Mouse (Mus musculus) olfactory bulb, adult 2 months (tissue): ENCODE measurements around the gene Dio1. TPM values are rescaled to one million over a fixed set of nuclear protein-coding genes. Genes with fewer than 3 reads are reported as not detected.

Experiments
- H3K27ac ChIP-seq: fragments of 200-500 bp; 2 replicates; pipeline ENCODE4 v1.5.1; 2012; ENCODE audit warnings: low read depth, low read length; ENCODE audit not compliant: insufficient read depth
- H3K4me1 ChIP-seq: fragments of 200-500 bp; 2 replicates; pipeline ENCODE4 v1.6.1; 2012; ENCODE audit warnings: low read length; ENCODE audit not compliant: control insufficient read depth, insufficient read depth
- H3K4me3 ChIP-seq: fragments of 200-500 bp; 2 replicates; pipeline ENCODE4 v1.5.1; 2012; ENCODE audit warnings: mild to moderate bottlenecking, low read depth, low read length, moderate library complexity; ENCODE audit not compliant: insufficient read depth
- CTCF ChIP-seq: fragments of 200-500 bp; IDR thresholded peaks from 2 replicates; pipeline ENCODE4 v1.5.1; 2012; ENCODE audit warnings: low read depth, mild to moderate bottlenecking, low read length, moderate library complexity; ENCODE audit not compliant: insufficient read depth
- POLR2A ChIP-seq: fragments of 200-500 bp; IDR thresholded peaks from 2 replicates; pipeline ENCODE4 v1.6.1; 2012; ENCODE audit warnings: mild to moderate bottlenecking, low read depth, low read length, moderate library complexity; ENCODE audit not compliant: insufficient read depth
- WGBS: fragments of 180-500 bp; shearing (Covaris S2); methylation state at CpG from one replicate; pipeline ENCODE4 v1.1.7; 2018; 5-methylcytosine and 5-hydroxymethylcytosine counted together
- polyA plus RNA-seq: library from polyadenylated mRNA; stranded (reverse); fragments of >200 nt; gene quantifications from 2 replicates; pipeline ENCODE4 v1.2.4, GENCODE M21; 2012; ENCODE audit warnings: low replicate concordance; ENCODE audit not compliant: missing spikeins, insufficient read depth, insufficient read length

Gene Dio1
- polyA plus RNA-seq: not detected in 2 replicates

DNA sequence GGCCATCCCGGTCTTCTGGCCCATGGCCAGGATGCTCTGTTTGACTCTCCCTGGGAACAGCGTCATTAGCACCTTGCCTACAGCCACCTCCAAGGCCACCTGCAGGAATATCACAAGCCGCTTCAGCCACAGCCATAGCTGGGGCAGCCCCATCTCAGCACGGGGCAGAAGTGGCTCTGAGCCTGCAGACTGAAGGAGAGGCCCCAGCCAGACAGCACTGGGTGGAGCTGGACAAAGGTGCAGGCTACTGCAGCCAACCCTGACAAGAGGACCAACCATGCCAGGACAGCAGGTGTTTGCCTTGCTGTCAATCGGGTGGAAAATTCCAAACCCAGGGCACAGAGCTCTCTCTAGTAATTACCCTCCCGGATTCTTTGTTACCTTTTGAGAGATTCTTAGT lies at the start of gene Dio1:
Gene Dio1 (minus strand): TSS at position 204 of the 400 bp plus-strand sequence.
- no peak within 1 kb of the TSS for H3K27ac ChIP-seq
- TF ChIP-seq CTCF (no peak), POLR2A (no peak)
- WGBS: 49% methylated on average over 6 of the region's 6 CpGs
- H3K4me3 ChIP-seq: no peak within 1 kb of the TSS
- H3K4me1 ChIP-seq: no peaks in the 10 kb centered on the region

DNA sequence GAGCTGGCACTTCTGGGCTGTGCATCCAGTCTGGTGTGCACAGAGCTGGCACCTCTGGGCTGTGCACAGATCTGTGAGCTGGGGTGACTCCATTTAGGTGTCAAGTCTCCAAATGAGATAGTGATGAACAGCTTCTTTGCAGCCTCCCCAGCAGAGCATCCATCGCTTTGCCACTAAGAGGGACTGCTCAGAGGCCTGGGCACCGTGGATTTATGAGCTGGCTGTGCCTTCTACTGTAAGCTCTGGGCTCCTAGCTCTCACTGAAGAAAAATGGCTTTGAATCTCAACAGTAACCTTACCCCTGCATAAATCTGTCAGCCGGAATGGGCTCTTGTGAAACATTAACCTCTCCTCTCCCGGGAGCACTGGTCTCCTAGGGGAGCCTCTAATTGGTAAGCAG lies 47.6 kb upstream of the Dio1 start:
- Histone ChIP-seq H3K4me3 (no peak overlapping the region), H3K27ac (no peak overlapping the region), H3K4me1 (no peaks in the 10 kb centered on the region)
- 61% methylated on average over 4 of the region's 4 CpGs for WGBS
- TF ChIP-seq CTCF (no peak), POLR2A (no peak)

DNA sequence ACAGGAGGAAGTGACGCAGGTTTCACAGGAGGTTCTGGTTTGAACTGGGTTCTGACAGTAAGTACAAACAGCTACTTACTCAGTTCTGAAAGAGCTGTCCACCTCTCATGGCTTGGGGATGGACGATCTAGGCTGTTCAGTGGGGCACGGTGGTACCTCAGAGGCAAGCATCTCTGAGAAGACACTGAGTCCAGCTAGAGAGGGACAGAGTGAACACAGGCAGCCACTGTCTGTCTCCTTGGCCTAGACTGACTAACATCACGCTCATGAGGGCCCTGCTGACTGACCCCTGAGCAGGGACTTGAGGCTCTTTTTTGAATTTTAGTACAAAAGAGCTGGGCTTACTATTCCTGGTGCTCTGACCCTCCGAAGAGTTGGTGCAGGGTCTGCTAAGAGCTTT lies 47.2 kb upstream of the Dio1 start:
- 90% methylated on average over 5 of the region's 5 CpGs for WGBS
- H3K27ac ChIP-seq: no peak overlapping the region
- no peak for TF ChIP-seq CTCF
- no peak overlapping the region for H3K4me3 ChIP-seq
- no peaks in the 10 kb centered on the region for H3K4me1 ChIP-seq

DNA sequence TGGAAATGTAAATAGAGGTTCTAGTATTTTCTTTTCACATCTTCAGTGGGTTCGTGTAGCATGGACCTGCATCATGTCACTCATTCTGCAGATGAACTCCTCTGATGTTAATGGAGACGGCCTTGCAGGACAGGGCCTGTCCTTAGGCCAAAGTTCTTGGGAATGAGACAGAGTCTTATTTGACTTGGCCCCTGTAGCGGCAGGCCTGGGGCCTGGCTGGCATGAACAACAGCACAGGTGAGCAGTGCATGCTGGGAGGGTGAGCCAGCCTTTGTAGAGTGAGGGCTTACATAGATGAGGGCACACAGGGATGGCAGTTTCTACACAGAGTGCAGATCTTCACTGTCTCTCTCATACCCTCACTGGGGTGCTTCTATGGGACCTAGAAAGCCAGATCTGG lies 46.6 kb upstream of the Dio1 start:
- Histone ChIP-seq H3K4me1 (peaks cover 5% of the 10 kb centered on the region), H3K27ac (no peak overlapping the region), H3K4me3 (no peak overlapping the region)
- 96% methylated on average over 3 of the region's 3 CpGs for WGBS
- no peak for TF ChIP-seq POLR2A
- TF ChIP-seq CTCF: no peak

DNA sequence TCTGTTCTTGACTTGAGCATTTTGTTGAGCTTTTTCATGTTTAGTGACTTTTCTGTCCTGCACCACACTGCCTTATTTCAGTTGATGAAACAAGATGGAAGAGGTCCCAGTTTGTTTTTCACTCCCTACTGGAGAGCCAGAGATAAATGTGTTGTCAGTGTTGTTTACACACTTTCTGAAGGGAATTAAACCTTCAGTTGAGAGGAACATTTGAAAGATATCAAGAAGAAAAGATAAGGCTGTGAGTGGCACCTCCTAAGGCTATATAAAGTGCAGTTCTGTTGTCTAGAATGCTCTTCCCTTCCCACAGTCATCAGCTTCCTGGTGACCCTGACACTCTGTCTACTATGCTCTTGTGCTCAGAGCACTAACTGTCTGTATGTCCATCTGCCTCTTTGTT lies 44.4 kb upstream of the Dio1 start:
- TF ChIP-seq CTCF (no peak), POLR2A (no peak)
- no peak overlapping the region for H3K4me3 ChIP-seq
- peaks cover 7% of the 10 kb centered on the region for H3K4me1 ChIP-seq
- no peak overlapping the region for H3K27ac ChIP-seq

DNA sequence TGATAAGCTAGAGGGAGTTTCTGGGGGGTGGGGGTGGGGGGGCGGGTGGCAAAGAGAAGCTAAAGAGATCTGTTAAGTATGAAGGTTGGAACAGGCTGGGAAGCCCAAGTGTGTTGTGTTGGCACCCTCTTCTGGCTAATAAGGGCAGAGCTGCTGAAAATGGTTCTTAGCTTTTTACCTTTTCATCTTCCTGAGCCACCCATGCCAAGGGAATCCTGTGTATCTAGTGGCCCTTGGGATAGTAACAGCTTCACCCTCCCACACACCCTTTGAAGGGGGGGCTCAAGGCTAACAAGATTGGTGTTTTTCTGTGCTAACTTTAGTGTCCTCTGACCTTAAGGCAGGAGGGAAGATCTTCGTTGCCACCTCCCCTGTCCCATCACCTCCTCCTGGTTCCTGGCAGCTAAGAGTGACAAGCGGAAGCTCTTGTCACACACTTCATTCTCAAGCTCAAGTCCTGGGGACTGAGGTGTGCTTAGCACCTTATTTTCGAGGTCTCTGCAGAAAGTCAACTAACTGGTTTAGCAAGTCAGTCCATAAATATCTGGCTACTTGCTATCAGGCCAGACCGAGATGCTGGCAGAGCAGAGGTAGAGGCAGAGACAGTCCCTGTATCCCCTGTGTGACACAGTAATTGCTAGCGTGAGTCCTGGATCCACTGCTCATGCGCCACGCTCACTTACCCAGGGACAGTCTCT lies 42.5 kb upstream of the Dio1 start:
- Histone ChIP-seq H3K27ac (no peak overlapping the region), H3K4me3 (no peak overlapping the region), H3K4me1 (peaks cover 11% of the 10 kb centered on the region)
- 79% methylated on average over 8 of the region's 8 CpGs for WGBS
- no peak for TF ChIP-seq POLR2A
- TF ChIP-seq CTCF: no peak

DNA sequence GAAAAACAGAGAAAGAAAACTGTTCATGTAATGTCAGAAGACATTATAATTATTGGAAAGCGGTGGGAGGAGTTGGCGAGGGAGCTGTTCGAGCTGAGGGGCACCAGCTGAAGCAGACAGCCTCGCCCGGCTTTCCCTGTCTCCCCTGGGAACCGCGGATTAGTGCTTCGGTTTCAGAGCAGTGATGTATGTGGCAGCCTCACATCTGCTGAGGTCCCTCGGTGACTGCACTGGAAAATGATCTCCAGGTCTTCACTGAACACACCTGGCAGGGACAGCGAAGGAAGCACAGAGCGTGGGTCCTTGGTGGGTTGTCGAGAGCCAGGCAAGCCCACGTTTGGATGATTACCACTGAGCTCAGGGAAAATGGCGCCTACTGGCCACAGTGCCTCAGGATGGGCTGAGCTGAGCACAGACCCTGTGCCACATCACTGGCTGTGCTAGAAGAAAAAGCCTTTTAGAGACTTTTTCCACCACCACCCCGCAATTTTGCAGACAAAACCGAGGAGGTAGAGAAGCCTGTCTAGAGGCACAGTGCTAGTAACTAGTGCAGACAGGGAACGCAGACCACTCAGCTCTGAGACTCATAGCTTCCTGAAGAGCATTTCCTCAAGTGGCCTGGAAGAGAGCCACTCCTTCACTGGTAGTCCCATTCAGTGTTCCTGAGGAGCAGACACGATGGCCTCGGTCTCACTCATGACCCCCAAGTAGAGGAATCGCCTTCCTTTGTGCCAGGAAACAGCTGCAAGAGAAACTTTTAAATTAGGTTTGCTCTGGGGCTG lies 41.8 kb upstream of the Dio1 start:
- Histone ChIP-seq H3K4me1 (peaks cover 11% of the 10 kb centered on the region), H3K27ac (no peak overlapping the region), H3K4me3 (no peak overlapping the region)
- WGBS: 53% methylated on average over 20 of the region's 20 CpGs
- no peak for TF ChIP-seq CTCF
- TF ChIP-seq POLR2A: no peak

DNA sequence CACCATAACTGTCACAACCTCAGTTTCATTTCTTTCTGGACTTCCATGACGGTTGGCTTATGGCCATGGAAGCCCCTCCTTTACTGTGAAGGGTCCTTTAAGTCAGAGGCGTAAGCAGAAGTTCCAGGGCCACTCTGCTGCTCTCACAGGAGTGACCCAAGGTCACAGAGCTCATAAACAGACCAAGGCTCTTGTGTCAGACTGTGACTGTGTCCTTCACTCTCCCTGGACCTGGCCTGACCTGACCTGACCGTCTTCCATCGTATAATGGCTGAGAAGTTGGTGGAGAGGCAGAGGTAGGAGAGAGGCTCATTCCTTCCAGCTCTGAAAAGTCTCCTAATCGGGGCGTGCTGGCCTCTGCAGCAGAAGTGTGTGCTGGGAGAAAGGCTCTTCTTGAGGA lies 40.3 kb upstream of the Dio1 start:
- TF ChIP-seq CTCF: no peak
- no peak for TF ChIP-seq POLR2A

DNA sequence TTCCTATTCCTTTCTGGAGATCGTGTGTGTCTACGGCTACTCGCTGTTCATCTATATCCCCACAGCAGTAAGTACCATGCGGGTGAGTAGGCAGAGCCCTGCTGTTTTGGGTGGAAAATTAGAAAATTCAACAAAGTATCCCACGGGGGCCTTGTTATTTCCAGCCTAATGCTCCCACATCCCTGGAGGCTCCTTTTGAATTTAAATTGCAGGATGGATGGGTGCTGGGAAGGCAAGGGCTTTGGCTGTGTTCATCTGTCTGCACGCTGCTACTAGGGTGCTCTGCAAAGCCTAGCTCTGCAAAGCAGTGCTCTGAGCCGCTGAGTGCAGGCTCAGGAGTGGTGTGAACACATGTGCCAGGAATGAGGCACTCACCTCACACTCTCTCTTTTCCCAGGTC lies 37.6 kb upstream of the Dio1 start:
- TF ChIP-seq POLR2A (no peak), CTCF (no peak)
- no peak overlapping the region for H3K27ac ChIP-seq
- H3K4me1 ChIP-seq: peaks cover 13% of the 10 kb centered on the region
- H3K4me3 ChIP-seq: no peak overlapping the region
- 56% methylated on average over 7 of the region's 7 CpGs for WGBS

More for the DNA sequence above, 40.3 kb upstream of the Dio1 start:
- no peak overlapping the region for H3K27ac ChIP-seq
- peaks cover 11% of the 10 kb centered on the region for H3K4me1 ChIP-seq
- WGBS: 89% methylated on average over 6 of the region's 6 CpGs
- no peak overlapping the region for H3K4me3 ChIP-seq

DNA sequence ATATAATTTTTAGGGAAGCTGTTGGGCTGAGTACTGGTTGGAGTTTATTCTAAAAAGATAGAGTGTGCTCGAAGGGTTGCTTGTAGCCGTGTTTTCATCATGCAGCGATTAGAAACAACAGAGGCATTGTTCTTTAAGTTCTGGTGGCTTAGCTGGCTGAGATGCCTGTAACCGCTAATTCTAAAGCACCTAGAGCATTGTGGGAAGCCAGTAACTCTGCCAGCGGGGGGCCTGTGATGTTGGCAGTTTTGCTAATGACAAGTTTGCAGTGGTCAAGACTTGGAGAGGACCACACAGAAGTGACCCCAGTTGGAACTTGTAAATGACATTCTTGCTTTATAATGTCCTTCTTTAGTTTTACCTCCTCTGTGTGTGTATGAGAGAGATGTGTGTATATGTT lies 34.4 kb upstream of the Dio1 start:
- H3K4me1 ChIP-seq: 0 out of 2 replicates have a peak, but pooled peaks cover 6% of the 10 kb centered on the region
- no peak overlapping the region for H3K4me3 ChIP-seq
- no peak for TF ChIP-seq POLR2A
- no peak for TF ChIP-seq CTCF
- 30% methylated on average over 5 of the region's 5 CpGs for WGBS
- no peak overlapping the region for H3K27ac ChIP-seq
